Mouse (Mus musculus) midbrain, postnatal 0 days (tissue): Measurements from ENCODE around the gene Cdc6. TPM values are rescaled to one million over a fixed set of nuclear protein-coding genes. Genes with fewer than 3 reads are reported as not detected.
"Not testable (repeated sequence)": the region's sequence is repeated elsewhere in the genome, so short reads cannot be mapped to it uniquely, and the experiment has no call there.

ENCODE experiments used
- ATAC-seq: fragments of 200-750 bp; cut with Nextera tagmentation; 2 replicates; pipeline ENCODE4 v1.8.0; 2017; ENCODE audit warnings: moderate number of reproducible peaks, mild to moderate bottlenecking, moderate TSS enrichment, moderate library complexity; ENCODE audit not compliant: low FRiP score
- DNase-seq: peaks from one replicate; pipeline ENCODE4 v3.0.0-alpha.2; 2015; ENCODE audit warnings: low spot score
- H3K27ac ChIP-seq: fragments of 300-500 bp; sonication (generic); 2 replicates; pipeline ENCODE4 v1.5.1; 2014; ENCODE audit warnings: low read depth, mild to moderate bottlenecking, low read length, mixed read lengths
- H3K27me3 ChIP-seq: fragments of 300-500 bp; sonication (generic); 2 replicates; pipeline ENCODE4 v1.6.1; 2014; ENCODE audit warnings: low read length, control low read depth, mixed read lengths; ENCODE audit not compliant: insufficient read depth
- H3K36me3 ChIP-seq: fragments of 300-500 bp; sonication (generic); 2 replicates; pipeline ENCODE4 v1.6.1; 2014; ENCODE audit warnings: low read length, control low read depth, mixed read lengths; ENCODE audit not compliant: insufficient read depth
- H3K4me1 ChIP-seq: fragments of 300-500 bp; sonication (generic); 2 replicates; pipeline ENCODE4 v1.6.1; 2014; ENCODE audit warnings: mild to moderate bottlenecking, control low read depth, antibody characterized with exemption, low read length, mixed read lengths; ENCODE audit not compliant: insufficient read depth
- H3K4me2 ChIP-seq: fragments of 300-500 bp; sonication (generic); 2 replicates; pipeline ENCODE4 v1.6.1; 2014; ENCODE audit warnings: low read depth, mild to moderate bottlenecking, low read length, mixed read lengths; ENCODE audit not compliant: poor library complexity, severe bottlenecking
- H3K4me3 ChIP-seq: fragments of 300-500 bp; sonication (generic); 2 replicates; pipeline ENCODE4 v1.5.1; 2014; ENCODE audit warnings: low read depth, mild to moderate bottlenecking, low read length, moderate library complexity
- H3K9ac ChIP-seq: fragments of 300-500 bp; sonication (generic); replicated peaks from 2 replicates; pipeline ENCODE4 v1.6.1; 2014; ENCODE audit warnings: mild to moderate bottlenecking, low read length, moderate library complexity, mixed read lengths; ENCODE audit not compliant: poor library complexity, severe bottlenecking
- H3K9me3 ChIP-seq: fragments of 300-500 bp; sonication (generic); 2 replicates; pipeline ENCODE4 v1.6.1; 2016; ENCODE audit warnings: low read length, control low read depth
- CTCF ChIP-seq: IDR thresholded peaks from 2 replicates; pipeline ENCODE4 v1.5.1; 2016; ENCODE audit warnings: antibody characterized with exemption, mild to moderate bottlenecking
- WGBS: fragments of 180-500 bp; shearing (Covaris S2); extraction: QIAGEN DNeasy Blood & Tissue Kit; methylation state at CpG from one replicate; pipeline ENCODE4 v1.1.7; 2014; 5-methylcytosine and 5-hydroxymethylcytosine counted together
- polyA plus RNA-seq: library from polyadenylated mRNA; unstranded; fragments of >200 nt; fragmentation: Nextera tagmentation; extraction: Ambion mirVana; gene quantifications from 2 replicates; pipeline ENCODE4 v1.2.1, GENCODE M21; 2015
- total RNA-seq: library from RNA; depleted of rRNA; stranded (reverse); fragments of >200 nt; gene quantifications from 2 replicates; pipeline ENCODE4 v1.2.3, GENCODE M21; 2014

Cdc6 gene
- total and polyA plus RNA-seq, 2 experiments from 2014 or later, result 0.44 to 0.52 TPM

DNA sequence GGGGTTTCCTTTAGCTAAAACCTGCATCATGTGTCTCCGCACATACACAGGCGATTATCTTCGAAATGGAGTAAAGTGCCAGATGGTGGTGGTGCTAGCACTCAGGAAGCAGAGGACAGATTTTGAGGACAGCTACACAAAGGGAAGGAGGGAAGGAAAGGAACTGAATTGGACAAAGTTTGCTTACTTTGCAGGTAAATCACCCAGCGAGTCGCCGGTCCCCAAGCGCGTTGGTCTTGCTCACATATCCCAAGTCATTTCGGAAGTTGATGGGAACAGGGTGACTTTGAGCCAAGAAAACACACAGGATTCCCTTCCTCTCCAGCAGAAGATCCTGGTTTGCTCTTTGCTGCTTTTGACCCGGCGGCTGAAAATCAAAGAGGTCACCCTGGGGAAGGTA, 11.4 kb downstream of the Cdc6 start:
- no peak for DNase-seq
- H3K36me3 ChIP-seq, result no peaks in the 10 kb centered on the region
- H3K27ac ChIP-seq, result no peak overlapping the region
- no peaks in the 10 kb centered on the region for H3K27me3 ChIP-seq
- H3K4me2 ChIP-seq, result no peak overlapping the region
- no peak overlapping the region for H3K9ac ChIP-seq
- no peak for TF ChIP-seq CTCF
- WGBS, result 92% methylated on average over 11 of the region's 11 CpGs
- H3K4me3 ChIP-seq, result no peak overlapping the region
- H3K9me3 ChIP-seq, result no peaks in the 10 kb centered on the region
- no peaks in the 10 kb centered on the region for H3K4me1 ChIP-seq
- no peak for ATAC-seq

DNA sequence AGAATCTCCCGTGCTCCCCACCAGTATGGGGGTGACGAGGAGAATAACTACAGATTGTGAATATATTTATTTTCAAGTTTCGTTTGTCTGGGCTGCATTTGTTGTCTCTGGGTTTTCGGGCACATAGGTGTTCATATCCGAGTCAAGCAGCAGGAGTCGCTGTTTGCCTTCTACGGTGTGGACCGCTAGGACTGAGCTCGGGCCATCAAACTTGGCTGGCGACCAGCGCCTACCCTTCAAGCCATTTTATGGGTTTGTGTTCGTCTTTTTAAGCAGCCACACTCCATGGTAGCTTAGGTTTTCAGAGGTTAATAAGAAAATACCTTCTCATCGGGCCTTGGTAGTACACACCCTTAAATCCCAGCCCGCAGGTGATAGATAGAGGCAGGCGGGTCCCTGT, 14.2 kb downstream of the Cdc6 start:
- ATAC-seq, H3K27ac ChIP-seq: not testable (repeated sequence)
- DNase-seq, result peak; percentile 71

DNA sequence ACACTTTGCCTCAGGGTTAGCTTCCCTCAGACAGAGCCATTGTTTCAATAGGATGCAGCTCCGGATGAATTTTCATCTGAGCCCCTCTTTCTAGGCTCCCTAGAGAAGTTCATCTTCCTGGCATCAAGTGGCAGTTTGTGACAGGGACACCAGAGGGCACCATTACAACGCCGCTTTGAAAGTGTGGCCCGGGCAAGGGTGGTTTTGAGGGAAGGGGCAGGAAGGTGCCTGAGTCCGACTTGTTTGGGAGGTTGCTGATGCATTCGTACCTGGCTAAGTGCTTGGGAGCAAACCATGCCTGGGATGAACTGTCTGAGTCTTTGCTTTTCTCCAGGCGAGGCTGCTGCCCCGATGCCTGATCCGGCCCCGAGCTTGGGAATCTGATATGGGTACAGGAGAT, 14.7 kb downstream of the Cdc6 start:
- not testable (repeated sequence) for H3K9ac ChIP-seq, ATAC-seq, H3K9me3 ChIP-seq, H3K27ac ChIP-seq, H3K27me3 ChIP-seq, H3K4me2 ChIP-seq, H3K36me3 ChIP-seq, H3K4me3 ChIP-seq
- TF ChIP-seq CTCF, result peak; percentile 85
- H3K4me1 ChIP-seq, result peaks cover 12% of the 10 kb centered on the region; the same call in 1 of the 2 replicates
- peak; percentile 70 for DNase-seq
- WGBS, result 52% methylated on average over 10 of the region's 10 CpGs

More for the DNA sequence above, 14.2 kb downstream of the Cdc6 start:
- not testable (repeated sequence) for H3K4me3 ChIP-seq, H3K27me3 ChIP-seq, H3K4me2 ChIP-seq, H3K9ac ChIP-seq, H3K36me3 ChIP-seq, H3K9me3 ChIP-seq
- 58% methylated on average over 15 of the region's 15 CpGs for WGBS
- TF ChIP-seq CTCF, result peak; percentile 62
- peaks cover 12% of the 10 kb centered on the region; the same call in 1 of the 2 replicates for H3K4me1 ChIP-seq

GRCm38 (mm10) chr11:98922851-98923711, 15.5 kb downstream of the Cdc6 start:
- ATAC-seq, result not testable (repeated sequence)

DNA sequence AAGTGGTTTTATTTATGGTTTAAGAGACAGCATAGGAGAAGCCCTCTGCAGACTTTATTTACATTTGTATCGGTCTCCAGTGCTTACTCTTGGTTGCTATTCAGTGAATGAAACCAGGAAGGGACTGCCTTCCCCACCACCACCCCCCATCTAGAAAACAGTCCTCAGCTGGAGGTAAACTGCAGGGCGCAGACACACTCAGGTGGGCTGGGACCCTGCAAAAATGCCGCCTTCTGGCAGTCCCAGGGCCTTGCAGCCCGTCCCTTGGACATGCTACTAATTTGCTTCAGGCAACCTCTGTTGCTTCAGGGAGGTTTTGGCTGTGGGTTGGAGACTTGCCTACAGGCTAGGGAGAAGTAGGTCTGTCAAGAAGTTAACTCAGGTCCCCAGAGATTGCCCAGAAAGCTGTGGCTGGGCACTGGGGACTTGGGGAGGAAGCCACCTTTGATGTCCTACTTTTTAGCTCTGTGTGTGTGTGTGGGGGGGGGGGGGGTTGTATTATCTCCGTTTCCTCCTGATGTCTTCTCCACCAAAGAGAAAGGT, 17.1 kb downstream of the Cdc6 start:
- H3K36me3 ChIP-seq, result no peaks in the 10 kb centered on the region
- no peaks in the 10 kb centered on the region for H3K27me3 ChIP-seq
- H3K27ac ChIP-seq, result peak overlapping the region; percentile 32; the same call in 1 of the 2 replicates
- peaks cover 21% of the 10 kb centered on the region; the same call in 1 of the 2 replicates for H3K4me1 ChIP-seq
- H3K4me3 ChIP-seq, result no peak overlapping the region
- no peak for TF ChIP-seq CTCF
- DNase-seq (no peak), ATAC-seq (no peak)
- no peaks in the 10 kb centered on the region for H3K9me3 ChIP-seq
- no peak overlapping the region for H3K9ac ChIP-seq
- WGBS, result 46% methylated on average over 5 of the region's 5 CpGs
- H3K4me2 ChIP-seq, result no peak overlapping the region

More at GRCm38 (mm10) chr11:98922851-98923711, 15.5 kb downstream of the Cdc6 start:
- not testable (repeated sequence) for H3K9me3 ChIP-seq, H3K36me3 ChIP-seq, H3K4me3 ChIP-seq, H3K27me3 ChIP-seq, H3K27ac ChIP-seq, H3K9ac ChIP-seq, DNase-seq, H3K4me2 ChIP-seq
- peaks cover 12% of the 10 kb centered on the region; the same call in 1 of the 2 replicates for H3K4me1 ChIP-seq
- 51% methylated on average over 16 of the region's 16 CpGs for WGBS

DNA sequence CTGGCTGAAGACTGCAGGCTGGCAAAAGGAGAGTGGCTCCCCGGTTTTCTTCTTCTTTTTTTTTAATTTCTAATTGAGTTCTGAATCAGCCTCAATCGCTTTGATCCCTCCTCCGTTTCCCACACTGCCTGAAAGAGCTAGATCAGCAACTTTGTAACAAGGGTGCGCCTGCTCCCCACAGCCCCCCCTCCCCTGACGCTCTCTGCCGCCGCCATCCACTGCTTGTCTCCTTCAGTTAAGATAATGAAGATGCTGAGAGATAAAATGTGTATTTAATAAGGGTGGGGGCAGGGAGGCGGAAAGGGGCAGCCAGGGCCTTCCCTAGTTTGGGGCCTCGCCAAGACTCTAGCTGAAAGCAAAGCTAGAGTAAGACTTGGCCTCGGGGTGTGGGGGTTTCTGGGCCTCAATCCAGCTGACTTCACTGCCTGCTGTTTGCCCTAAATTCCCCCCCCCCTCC, 17.7 kb downstream of the Cdc6 start:
- H3K27me3 ChIP-seq, result no peaks in the 10 kb centered on the region
- no peak; the same call in 1 of the 2 replicates for ATAC-seq
- no peaks in the 10 kb centered on the region for H3K9me3 ChIP-seq
- DNase-seq, result peak; percentile 86
- no peak overlapping the region for H3K4me3 ChIP-seq
- no peaks in the 10 kb centered on the region for H3K36me3 ChIP-seq
- no peak overlapping the region for H3K27ac ChIP-seq
- peaks cover 25% of the 10 kb centered on the region; the same call in 1 of the 2 replicates for H3K4me1 ChIP-seq
- no peak overlapping the region for H3K9ac ChIP-seq
- no peak for TF ChIP-seq CTCF
- WGBS, result 10% methylated on average over 10 of the region's 10 CpGs
- no peak overlapping the region for H3K4me2 ChIP-seq
